Mouse (Mus musculus): ENCODE results near the gene Sgcb.

GRCm38 (mm10) chr5:73587119-73587518, 60.5 kb downstream of the Sgcb start:
- TF ChIP-seq CTCF (IDR thresholded peaks at IDR 0.05; ENCODE audit: control insufficient read depth, insufficient read depth, insufficient replicate concordance, low read depth, low read length) (no peak), POLR2A (IDR thresholded peaks at IDR 0.05; ENCODE audit: control insufficient read depth, low read depth, low read length) (no peak)
